Mouse (Mus musculus): Measurements from ENCODE around the gene Srp9. TPM values are rescaled to one million over a fixed set of nuclear protein-coding genes. Genes with fewer than 3 reads are reported as not detected.

Srp9 gene
- total and polyA plus RNA-seq, 3 experiments, result 35.5 to 134 (median 59.0) TPM

- H3K27me3 ChIP-seq (ENCODE audit: insufficient read depth, low read length), result no peaks in the 10 kb centered on the region; the same call in 1 of the 2 replicates
- DNase-seq (ENCODE audit: low spot score), result no peak
- no peaks in the 10 kb centered on the region for H3K4me1 ChIP-seq (ENCODE audit: insufficient read depth, low read depth, low read length)
- H3K36me3 ChIP-seq (replicated peaks), result no peaks in the 10 kb centered on the region
- ATAC-seq (ENCODE audit: extremely low read depth, insufficient number of reproducible peaks, low FRiP score, poor library complexity, severe bottlenecking), result no peak
- H3K9me3 ChIP-seq (replicated peaks), result no peaks in the 10 kb centered on the region
- TF ChIP-seq POLR2AphosphoS5 (IDR thresholded peaks at IDR 0.05; ENCODE audit: insufficient replicate concordance, low read depth, low read length), result no peak
- no peak for TF ChIP-seq GATA1 (IDR thresholded peaks at IDR 0.05; ENCODE audit: borderline replicate concordance, low read length)
- no peak for TF ChIP-seq GATA2 (IDR thresholded peaks at IDR 0.05; ENCODE audit: borderline replicate concordance, low read depth, low read length)
- no peak for TF ChIP-seq CTCF (IDR thresholded peaks at IDR 0.05; ENCODE audit: low read depth, low read length)
- TF ChIP-seq TAL1 (conservative IDR thresholded peaks at IDR 0.05; ENCODE audit: low read depth, low read length), result no peak
- no peak overlapping the region for H3K4me3 ChIP-seq (ENCODE audit: low read depth, low read length)
These were observed 23.1 kb upstream of the Srp9 start for GRCm38 (mm10) chr1:182101468-182101867.

DNA sequence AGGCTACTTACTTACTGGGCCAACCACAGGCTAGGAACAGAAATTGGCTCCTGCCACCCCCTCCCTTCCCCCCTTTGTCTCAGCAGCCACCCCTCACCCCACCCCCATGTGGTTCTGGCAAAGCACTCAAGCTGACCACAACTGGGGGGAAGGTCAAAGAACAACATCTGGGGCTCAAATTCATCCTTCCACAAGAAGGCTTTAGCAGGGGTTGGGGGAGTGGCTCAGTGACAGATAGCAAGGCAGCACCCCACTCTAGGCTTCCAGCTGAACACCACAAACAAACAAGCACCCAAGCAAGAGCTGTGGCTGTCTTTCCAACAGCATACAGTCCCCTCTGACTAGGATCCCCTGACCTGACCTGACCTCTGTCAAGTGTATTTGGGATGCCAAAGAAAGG, 21.8 kb upstream of the Srp9 start:
- ATAC-seq (ENCODE audit: extremely low read depth, insufficient number of reproducible peaks, low FRiP score, poor library complexity, severe bottlenecking) (no peak), DNase-seq (ENCODE audit: low spot score) (no peak)
- H3K27me3 ChIP-seq (ENCODE audit: insufficient read depth, low read length), result no peaks in the 10 kb centered on the region
- H3K36me3 ChIP-seq (replicated peaks), result no peaks in the 10 kb centered on the region
- no peaks in the 10 kb centered on the region for H3K4me1 ChIP-seq (ENCODE audit: insufficient read depth, low read depth, low read length)
- no peaks in the 10 kb centered on the region for H3K9me3 ChIP-seq (replicated peaks)
- TF ChIP-seq TAL1 (conservative IDR thresholded peaks at IDR 0.05; ENCODE audit: low read depth, low read length) (no peak), GATA1 (IDR thresholded peaks at IDR 0.05; ENCODE audit: borderline replicate concordance, low read length) (no peak), POLR2AphosphoS5 (IDR thresholded peaks at IDR 0.05; ENCODE audit: insufficient replicate concordance, low read depth, low read length) (no peak), CTCF (IDR thresholded peaks at IDR 0.05; ENCODE audit: low read depth, low read length) (no peak), GATA2 (IDR thresholded peaks at IDR 0.05; ENCODE audit: borderline replicate concordance, low read depth, low read length) (no peak)
- no peak overlapping the region for H3K4me3 ChIP-seq (ENCODE audit: low read depth, low read length)

DNA sequence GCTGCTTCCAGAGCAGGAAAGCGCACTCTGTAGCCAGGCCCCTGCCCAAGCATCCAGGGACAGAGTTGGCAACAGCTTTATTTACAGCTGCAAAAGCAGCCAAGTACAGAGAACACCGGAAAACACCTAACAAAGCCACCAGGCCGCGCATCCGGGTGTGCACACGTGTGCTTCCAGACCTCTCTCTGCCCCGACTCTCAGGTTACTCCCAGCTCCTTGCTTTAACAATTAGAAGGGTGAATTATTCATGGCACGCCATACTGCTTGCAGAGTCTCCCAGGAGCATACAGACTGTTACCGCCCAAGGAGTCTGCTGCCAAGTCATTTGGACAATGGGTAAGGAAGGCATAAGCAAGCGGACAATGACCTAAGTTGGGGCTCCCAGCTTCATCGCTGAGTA, 21.1 kb upstream of the Srp9 start:
- no peak for DNase-seq (ENCODE audit: low spot score)
- ATAC-seq (ENCODE audit: extremely low read depth, insufficient number of reproducible peaks, low FRiP score, poor library complexity, severe bottlenecking), result no peak
- no peak for TF ChIP-seq TAL1 (conservative IDR thresholded peaks at IDR 0.05; ENCODE audit: low read depth, low read length)
- TF ChIP-seq GATA2 (IDR thresholded peaks at IDR 0.05; ENCODE audit: borderline replicate concordance, low read depth, low read length), result no peak
- TF ChIP-seq POLR2AphosphoS5 (IDR thresholded peaks at IDR 0.05; ENCODE audit: insufficient replicate concordance, low read depth, low read length), result no peak
- no peak for TF ChIP-seq GATA1 (IDR thresholded peaks at IDR 0.05; ENCODE audit: borderline replicate concordance, low read length)
- TF ChIP-seq CTCF (IDR thresholded peaks at IDR 0.05; ENCODE audit: low read depth, low read length), result no peak
- no peaks in the 10 kb centered on the region for H3K4me1 ChIP-seq (ENCODE audit: insufficient read depth, low read depth, low read length)
- H3K36me3 ChIP-seq (replicated peaks), result no peaks in the 10 kb centered on the region
- H3K4me3 ChIP-seq (ENCODE audit: low read depth, low read length), result no peak overlapping the region
- H3K9me3 ChIP-seq (replicated peaks), result no peaks in the 10 kb centered on the region
- H3K27me3 ChIP-seq (ENCODE audit: insufficient read depth, low read length), result peaks cover 3% of the 10 kb centered on the region

GRCm38 (mm10) chr1:182105023-182105422, 19.5 kb upstream of the Srp9 start:
- TF ChIP-seq TAL1 (conservative IDR thresholded peaks at IDR 0.05; ENCODE audit: low read depth, low read length) (no peak), POLR2AphosphoS5 (IDR thresholded peaks at IDR 0.05; ENCODE audit: insufficient replicate concordance, low read depth, low read length) (no peak), GATA2 (IDR thresholded peaks at IDR 0.05; ENCODE audit: borderline replicate concordance, low read depth, low read length) (no peak), CTCF (IDR thresholded peaks at IDR 0.05; ENCODE audit: low read depth, low read length) (no peak), GATA1 (IDR thresholded peaks at IDR 0.05; ENCODE audit: borderline replicate concordance, low read length) (no peak)
- Histone ChIP-seq H3K36me3 (replicated peaks) (no peaks in the 10 kb centered on the region), H3K4me3 (ENCODE audit: low read depth, low read length) (no peak overlapping the region), H3K4me1 (ENCODE audit: insufficient read depth, low read depth, low read length) (no peaks in the 10 kb centered on the region), H3K9me3 (replicated peaks) (no peaks in the 10 kb centered on the region), H3K27me3 (ENCODE audit: insufficient read depth, low read length) (peaks cover 8% of the 10 kb centered on the region)
- no peak for ATAC-seq (ENCODE audit: extremely low read depth, insufficient number of reproducible peaks, low FRiP score, poor library complexity, severe bottlenecking)
- DNase-seq (ENCODE audit: low spot score), result no peak

DNA sequence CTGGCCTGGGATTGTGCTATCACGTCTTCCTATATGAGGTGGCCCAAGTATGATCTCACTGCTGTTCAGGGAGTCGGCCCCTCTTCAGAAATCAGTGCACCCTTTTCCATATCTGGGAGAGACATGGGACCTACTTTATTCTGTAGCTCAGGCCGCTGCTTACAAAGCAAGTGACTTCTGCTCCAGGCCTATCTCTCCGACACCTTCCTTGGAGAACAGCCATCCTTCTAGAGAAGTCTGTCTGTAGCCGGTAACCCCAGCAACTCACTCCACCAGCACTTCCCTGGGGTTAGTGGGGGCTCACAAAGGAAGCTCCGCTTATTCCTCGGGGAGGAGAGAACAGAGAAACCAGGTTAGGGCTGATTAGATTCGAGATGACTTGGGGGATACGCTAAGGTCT, 17.3 kb upstream of the Srp9 start:
- TF ChIP-seq TAL1 (conservative IDR thresholded peaks at IDR 0.05; ENCODE audit: low read depth, low read length) (no peak), GATA1 (IDR thresholded peaks at IDR 0.05; ENCODE audit: borderline replicate concordance, low read length) (no peak), GATA2 (IDR thresholded peaks at IDR 0.05; ENCODE audit: borderline replicate concordance, low read depth, low read length) (no peak), POLR2AphosphoS5 (IDR thresholded peaks at IDR 0.05; ENCODE audit: insufficient replicate concordance, low read depth, low read length) (no peak), CTCF (IDR thresholded peaks at IDR 0.05; ENCODE audit: low read depth, low read length) (no peak)
- Histone ChIP-seq H3K4me3 (ENCODE audit: low read depth, low read length) (no peak overlapping the region), H3K4me1 (ENCODE audit: insufficient read depth, low read depth, low read length) (no peaks in the 10 kb centered on the region), H3K9me3 (replicated peaks) (no peaks in the 10 kb centered on the region), H3K27me3 (ENCODE audit: insufficient read depth, low read length) (peaks cover 8% of the 10 kb centered on the region), H3K36me3 (replicated peaks) (no peaks in the 10 kb centered on the region)
- ATAC-seq (ENCODE audit: extremely low read depth, insufficient number of reproducible peaks, low FRiP score, poor library complexity, severe bottlenecking), result no peak
- no peak for DNase-seq (ENCODE audit: low spot score)

- Histone ChIP-seq H3K4me3 (ENCODE audit: low read depth, low read length) (no peak overlapping the region), H3K27me3 (ENCODE audit: insufficient read depth, low read length) (peaks cover 15% of the 10 kb centered on the region), H3K4me1 (ENCODE audit: insufficient read depth, low read depth, low read length) (no peaks in the 10 kb centered on the region), H3K9me3 (replicated peaks) (no peaks in the 10 kb centered on the region), H3K36me3 (replicated peaks) (no peaks in the 10 kb centered on the region)
- DNase-seq (ENCODE audit: low spot score) (no peak), ATAC-seq (ENCODE audit: extremely low read depth, insufficient number of reproducible peaks, low FRiP score, poor library complexity, severe bottlenecking) (no peak)
- TF ChIP-seq GATA1 (IDR thresholded peaks at IDR 0.05; ENCODE audit: borderline replicate concordance, low read length), result no peak
- TF ChIP-seq GATA2 (IDR thresholded peaks at IDR 0.05; ENCODE audit: borderline replicate concordance, low read depth, low read length), result no peak
- TF ChIP-seq POLR2AphosphoS5 (IDR thresholded peaks at IDR 0.05; ENCODE audit: insufficient replicate concordance, low read depth, low read length), result no peak
- TF ChIP-seq TAL1 (conservative IDR thresholded peaks at IDR 0.05; ENCODE audit: low read depth, low read length), result no peak
- no peak for TF ChIP-seq CTCF (IDR thresholded peaks at IDR 0.05; ENCODE audit: low read depth, low read length)
These were observed 16.0 kb upstream of the Srp9 start for GRCm38 (mm10) chr1:182108397-182109099.

Measured in G1E (cell line).